Mouse (Mus musculus) hindbrain, embryonic 16.5 days (tissue): ENCODE data around the gene Recql5. TPM values are rescaled to one million over a fixed set of nuclear protein-coding genes. Genes with fewer than 3 reads are reported as not detected.

Experiments
- ATAC-seq: fragments of 200-750 bp; cut with Nextera tagmentation; 2 replicates; pipeline ENCODE4 v1.8.0; 2017; ENCODE audit warnings: moderate TSS enrichment, moderate library complexity
- H3K27ac ChIP-seq: fragments of 300-500 bp; sonication (generic); 2 replicates; pipeline ENCODE4 v1.5.1; 2014; ENCODE audit warnings: low read depth, mild to moderate bottlenecking, control low read depth, low read length, moderate library complexity
- H3K27me3 ChIP-seq: fragments of 300-500 bp; sonication (generic); replicated peaks from 2 replicates; pipeline ENCODE4 v1.6.1; 2014; ENCODE audit warnings: low read length; ENCODE audit not compliant: control insufficient read depth, insufficient read depth
- H3K36me3 ChIP-seq: fragments of 300-500 bp; sonication (generic); 2 replicates; pipeline ENCODE4 v1.6.1; 2014; ENCODE audit warnings: mild to moderate bottlenecking, low read length, moderate library complexity, mixed read lengths; ENCODE audit not compliant: control insufficient read depth, insufficient read depth
- H3K4me1 ChIP-seq: fragments of 300-500 bp; sonication (generic); 2 replicates; pipeline ENCODE4 v1.6.1; 2014; ENCODE audit warnings: low read depth, low read length; ENCODE audit not compliant: control insufficient read depth, insufficient read depth
- H3K4me2 ChIP-seq: fragments of 300-500 bp; sonication (generic); 2 replicates; pipeline ENCODE4 v1.6.1; 2014; ENCODE audit warnings: mild to moderate bottlenecking, low read length, control low read depth, moderate library complexity
- H3K4me3 ChIP-seq: fragments of 300-500 bp; sonication (generic); 2 replicates; pipeline ENCODE4 v1.5.1; 2014; ENCODE audit warnings: mild to moderate bottlenecking, low read length, control low read depth, moderate library complexity
- H3K9ac ChIP-seq: fragments of 300-500 bp; sonication (generic); 2 replicates; pipeline ENCODE4 v1.6.1; 2014; ENCODE audit warnings: low read depth, mild to moderate bottlenecking, control low read depth, low read length, moderate library complexity
- H3K9me3 ChIP-seq: fragments of 300-500 bp; sonication (generic); 2 replicates; pipeline ENCODE4 v1.6.1; 2014; ENCODE audit warnings: mild to moderate bottlenecking, low read length, moderate library complexity; ENCODE audit not compliant: control insufficient read depth
- WGBS: fragments of 180-500 bp; shearing (Covaris S2); extraction: QIAGEN DNeasy Blood & Tissue Kit; methylation state at CpG from one replicate; pipeline ENCODE4 v1.1.7; 2014; 5-methylcytosine and 5-hydroxymethylcytosine counted together
- polyA plus RNA-seq: library from polyadenylated mRNA; unstranded; fragments of >200 nt; fragmentation: Nextera tagmentation; extraction: Ambion mirVana; gene quantifications from 2 replicates; pipeline ENCODE4 v1.2.1, GENCODE M21; 2015

Gene Recql5
- polyA plus RNA-seq, 1 experiment from 2014 or later = 21.3 TPM

- Histone ChIP-seq H3K9ac (no peak overlapping the region), H3K36me3 (no peaks in the 10 kb centered on the region), H3K27ac (no peak overlapping the region), H3K4me2 (no peak overlapping the region), H3K27me3 (0 out of 2 replicates have a peak, but pooled peaks cover 2% of the 10 kb centered on the region), H3K9me3 (no peaks in the 10 kb centered on the region), H3K4me3 (no peak overlapping the region), H3K4me1 (no peaks in the 10 kb centered on the region)
- WGBS = 94% methylated on average over 3 of the region's 3 CpGs
- no peak for ATAC-seq
Measured at GRCm38 (mm10) chr11:115884361-115884760, 48.9 kb downstream of the Recql5 start.

- 0 out of 2 replicates have a peak, but pooled peaks cover 2% of the 10 kb centered on the region for H3K27me3 ChIP-seq
- no peaks in the 10 kb centered on the region for H3K36me3 ChIP-seq
- H3K9ac ChIP-seq = no peak overlapping the region
- H3K4me1 ChIP-seq = no peaks in the 10 kb centered on the region
- no peaks in the 10 kb centered on the region for H3K9me3 ChIP-seq
- no peak overlapping the region for H3K27ac ChIP-seq
- H3K4me2 ChIP-seq = no peak overlapping the region
- ATAC-seq = no peak
- 21% methylated on average over 15 of the region's 17 CpGs for WGBS
- H3K4me3 ChIP-seq = no peak overlapping the region
Measured at GRCm38 (mm10) chr11:115883251-115883650, 50.0 kb downstream of the Recql5 start.

- WGBS = 20% methylated on average over 5 of the region's 5 CpGs
- H3K27me3 ChIP-seq = 0 out of 2 replicates have a peak, but pooled peaks cover 2% of the 10 kb centered on the region
- H3K36me3 ChIP-seq = no peaks in the 10 kb centered on the region
Measured at GRCm38 (mm10) chr11:115881002-115881401, 52.3 kb downstream of the Recql5 start.

GRCm38 (mm10) chr11:115878071-115878470 lies 55.2 kb downstream of the Recql5 start:
- Histone ChIP-seq H3K4me3 (no peak overlapping the region), H3K9ac (no peak overlapping the region), H3K4me2 (no peak overlapping the region), H3K27ac (no peak overlapping the region), H3K4me1 (no peaks in the 10 kb centered on the region), H3K27me3 (0 out of 2 replicates have a peak, but pooled peaks cover 2% of the 10 kb centered on the region), H3K9me3 (no peaks in the 10 kb centered on the region), H3K36me3 (no peaks in the 10 kb centered on the region)
- ATAC-seq = no peak
- 75% methylated on average over 8 of the region's 8 CpGs for WGBS

More at GRCm38 (mm10) chr11:115881002-115881401, 52.3 kb downstream of the Recql5 start:
- Histone ChIP-seq H3K4me2 (no peak overlapping the region), H3K4me3 (no peak overlapping the region), H3K4me1 (no peaks in the 10 kb centered on the region), H3K9ac (no peak overlapping the region), H3K27ac (no peak overlapping the region), H3K9me3 (no peaks in the 10 kb centered on the region)
- no peak for ATAC-seq

GRCm38 (mm10) chr11:115877174-115877755 lies 56.0 kb downstream of the Recql5 start:
- WGBS = 71% methylated on average over 6 of the region's 6 CpGs
- no peak for ATAC-seq
- H3K27me3 ChIP-seq = no peaks in the 10 kb centered on the region
- no peaks in the 10 kb centered on the region for H3K9me3 ChIP-seq
- no peak overlapping the region for H3K4me3 ChIP-seq
- no peak overlapping the region for H3K4me2 ChIP-seq
- no peak overlapping the region for H3K27ac ChIP-seq
- H3K9ac ChIP-seq = no peak overlapping the region
- no peaks in the 10 kb centered on the region for H3K4me1 ChIP-seq
- H3K36me3 ChIP-seq = no peaks in the 10 kb centered on the region

- Histone ChIP-seq H3K27me3 (no peaks in the 10 kb centered on the region), H3K36me3 (no peaks in the 10 kb centered on the region), H3K9ac (no peak overlapping the region), H3K4me3 (no peak overlapping the region), H3K9me3 (no peaks in the 10 kb centered on the region), H3K4me1 (no peaks in the 10 kb centered on the region), H3K4me2 (no peak overlapping the region), H3K27ac (no peak overlapping the region)
- 79% methylated on average over 5 of the region's 5 CpGs for WGBS
- ATAC-seq = no peak
Measured at GRCm38 (mm10) chr11:115876438-115876837, 56.8 kb downstream of the Recql5 start.

GRCm38 (mm10) chr11:115875935-115876334 lies 57.3 kb downstream of the Recql5 start:
- no peak overlapping the region for H3K4me2 ChIP-seq
- H3K27ac ChIP-seq = no peak overlapping the region
- no peak overlapping the region for H3K9ac ChIP-seq
- no peaks in the 10 kb centered on the region for H3K9me3 ChIP-seq
- no peaks in the 10 kb centered on the region for H3K36me3 ChIP-seq
- ATAC-seq = no peak
- no peak overlapping the region for H3K4me3 ChIP-seq
- H3K4me1 ChIP-seq = no peaks in the 10 kb centered on the region
- WGBS = 99% methylated on average over 3 of the region's 3 CpGs
- H3K27me3 ChIP-seq = no peaks in the 10 kb centered on the region

- H3K4me2 ChIP-seq = no peak overlapping the region
- no peak for ATAC-seq
- no peaks in the 10 kb centered on the region for H3K27me3 ChIP-seq
- H3K9ac ChIP-seq = no peak overlapping the region
- H3K4me3 ChIP-seq = no peak overlapping the region
- H3K9me3 ChIP-seq = no peaks in the 10 kb centered on the region
- no peaks in the 10 kb centered on the region for H3K4me1 ChIP-seq
- H3K36me3 ChIP-seq = no peaks in the 10 kb centered on the region
- 68% methylated on average over 4 of the region's 4 CpGs for WGBS
- no peak overlapping the region for H3K27ac ChIP-seq
Measured at GRCm38 (mm10) chr11:115872437-115872836, 60.8 kb downstream of the Recql5 start.

- Histone ChIP-seq H3K9me3 (no peaks in the 10 kb centered on the region), H3K4me3 (no peak overlapping the region), H3K27ac (no peak overlapping the region), H3K9ac (no peak overlapping the region), H3K27me3 (no peaks in the 10 kb centered on the region), H3K4me1 (no peaks in the 10 kb centered on the region), H3K36me3 (no peaks in the 10 kb centered on the region), H3K4me2 (no peak overlapping the region)
- no peak for ATAC-seq
- 88% methylated on average over 8 of the region's 8 CpGs for WGBS
Measured at GRCm38 (mm10) chr11:115869393-115869792, 63.9 kb downstream of the Recql5 start.
